In genomic region chr13:34624414-34624813, GRCm38 (mm10) we compare ENCODE assay signal across 16 mouse cellular contexts.
"Had no signal": no experiment of that assay in that cellular context is flagged by ENCODE, and none has a peak within 500 bp of the region (broad histone marks: within the 10 kb centered on the region; RNA-seq: fewer than 3 reads in every experiment).

No protein-coding gene starts in this region.

- H3K4me2 ChIP-seq: neural tube, embryonic 13.5 days; neural tube, embryonic 15.5 days; stomach, embryonic 15.5 days had no signal

- H3K36me3 ChIP-seq: neural tube, embryonic 13.5 days; neural tube, embryonic 15.5 days; stomach, embryonic 15.5 days had no signal

- H3K27ac ChIP-seq: neural tube, embryonic 13.5 days; neural tube, embryonic 15.5 days; stomach, embryonic 15.5 days; stomach, postnatal 0 days had no signal

- DNase-seq: retina, postnatal 1 day; right cerebral cortex, adult 18-20 months; right cerebral cortex, postnatal 14 days; right cerebral cortex, postnatal 25 days; right cerebral cortex, postnatal 4 days; spleen, adult 18-20 months; thymus, adult 18-20 months; thymus, adult 2 months; thymus, postnatal 14 days; thymus, postnatal 25 days; thymus, postnatal 36 days; thymus, postnatal 4 days had no signal

- H3K4me1 ChIP-seq: neural tube, embryonic 13.5 days; neural tube, embryonic 15.5 days; stomach, embryonic 15.5 days had no signal

- H3K27me3 ChIP-seq: neural tube, embryonic 13.5 days; neural tube, embryonic 15.5 days; stomach, embryonic 15.5 days had no signal

- H3K9me3 ChIP-seq: neural tube, embryonic 13.5 days; neural tube, embryonic 15.5 days; stomach, embryonic 15.5 days had no signal

- H3K4me3 ChIP-seq: neural tube, embryonic 13.5 days; neural tube, embryonic 15.5 days; stomach, embryonic 15.5 days had no signal

- H3K9ac ChIP-seq: neural tube, embryonic 13.5 days; neural tube, embryonic 15.5 days; stomach, embryonic 15.5 days had no signal
